Mouse (Mus musculus): ENCODE data around the gene Olfr709-ps1. TPM values are rescaled to one million over a fixed set of nuclear protein-coding genes. Genes with fewer than 3 reads are reported as not detected.

Gene Olfr709-ps1
- polyA plus RNA-seq, 1 experiment from 2014 or later = not detected

GRCm38 (mm10) chr7:106876791-106877190 lies 55.2 kb downstream of the Olfr709-ps1 start, which contains the start of gene Olfr705:
Gene Olfr705, minus strand, starts transcription at chr7:106876891.
- Histone ChIP-seq H3K27ac (ENCODE audit: low read length) (no peak within 1 kb of the TSS), H3K27me3 (ENCODE audit: control insufficient read depth, insufficient read depth, low read depth, low read length) (no peaks in the 10 kb centered on the region), H3K4me2 (ENCODE audit: low read length) (no peak within 1 kb of the TSS), H3K4me1 (ENCODE audit: control insufficient read depth, insufficient read depth, low read length) (no peaks in the 10 kb centered on the region), H3K4me3 (ENCODE audit: low read depth, low read length) (no peak within 1 kb of the TSS), H3K9ac (ENCODE audit: low read depth, low read length) (no peak within 1 kb of the TSS), H3K9me3 (replicated peaks; ENCODE audit: control insufficient read depth, low read length, poor library complexity, severe bottlenecking) (no peaks in the 10 kb centered on the region), H3K36me3 (ENCODE audit: control insufficient read depth, insufficient read depth, low read length) (no peaks in the 10 kb centered on the region)
- 70% methylated on average over 3 of the region's 3 CpGs for WGBS
- ATAC-seq = no peak

Other genes with a start within 250 kb of the Olfr709-ps1 start
- gene Olfr694, start 240.4 kb downstream of the Olfr709-ps1 start, polyA plus RNA-seq (2015; fragmentation: Nextera tagmentation; extraction: Ambion mirVana) = not detected in 2 replicates
- gene Olfr695, start 215.8 kb downstream of the Olfr709-ps1 start, polyA plus RNA-seq (2015; fragmentation: Nextera tagmentation; extraction: Ambion mirVana) = not detected in 2 replicates
- not detected in 2 replicates for gene Olfr697, start 189.8 kb downstream of the Olfr709-ps1 start, polyA plus RNA-seq (2015; fragmentation: Nextera tagmentation; extraction: Ambion mirVana)
- not detected in 2 replicates for gene Olfr698, start 176.8 kb downstream of the Olfr709-ps1 start, polyA plus RNA-seq (2015; fragmentation: Nextera tagmentation; extraction: Ambion mirVana)
- not detected in 2 replicates for gene Olfr699, start 139.0 kb downstream of the Olfr709-ps1 start, polyA plus RNA-seq (2015; fragmentation: Nextera tagmentation; extraction: Ambion mirVana)
- gene Olfr700, start 123.4 kb downstream of the Olfr709-ps1 start, polyA plus RNA-seq (2015; fragmentation: Nextera tagmentation; extraction: Ambion mirVana) = not detected in 2 replicates
- not detected in 2 replicates for gene Olfr701, start 118.1 kb downstream of the Olfr709-ps1 start, polyA plus RNA-seq (2015; fragmentation: Nextera tagmentation; extraction: Ambion mirVana)
- gene Olfr702, start 98.3 kb downstream of the Olfr709-ps1 start, polyA plus RNA-seq (2015; fragmentation: Nextera tagmentation; extraction: Ambion mirVana) = not detected in 2 replicates
- not detected in 2 replicates for gene Olfr703, start 88.9 kb downstream of the Olfr709-ps1 start, polyA plus RNA-seq (2015; fragmentation: Nextera tagmentation; extraction: Ambion mirVana)
- gene Olfr704, start 69.0 kb downstream of the Olfr709-ps1 start, polyA plus RNA-seq (2015; fragmentation: Nextera tagmentation; extraction: Ambion mirVana) = not detected in 2 replicates
- gene Olfr705, start 55.3 kb downstream of the Olfr709-ps1 start, polyA plus RNA-seq (2015; fragmentation: Nextera tagmentation; extraction: Ambion mirVana) = not detected in 2 replicates
- gene Olfr706, start 44.1 kb downstream of the Olfr709-ps1 start, polyA plus RNA-seq (2015; fragmentation: Nextera tagmentation; extraction: Ambion mirVana) = not detected in 2 replicates
- gene Olfr707, start 31.0 kb downstream of the Olfr709-ps1 start, polyA plus RNA-seq (2015; fragmentation: Nextera tagmentation; extraction: Ambion mirVana) = not detected in 2 replicates
- gene Olfr1532-ps1, start 24.2 kb downstream of the Olfr709-ps1 start, polyA plus RNA-seq (2015; fragmentation: Nextera tagmentation; extraction: Ambion mirVana) = not detected in 2 replicates
- gene Olfr710, start 16.1 kb upstream of the Olfr709-ps1 start, polyA plus RNA-seq (2015; fragmentation: Nextera tagmentation; extraction: Ambion mirVana) = not detected in 2 replicates
- gene Olfr6, start 31.7 kb upstream of the Olfr709-ps1 start, polyA plus RNA-seq (2015; fragmentation: Nextera tagmentation; extraction: Ambion mirVana) = not detected in 2 replicates
- not detected in 2 replicates for gene Olfr711, start 43.2 kb upstream of the Olfr709-ps1 start, polyA plus RNA-seq (2015; fragmentation: Nextera tagmentation; extraction: Ambion mirVana)
- not detected in 2 replicates for gene Olfr2, start 73.9 kb upstream of the Olfr709-ps1 start, polyA plus RNA-seq (2015; fragmentation: Nextera tagmentation; extraction: Ambion mirVana)
- gene Olfr713, start 99.0 kb upstream of the Olfr709-ps1 start, polyA plus RNA-seq (2015; fragmentation: Nextera tagmentation; extraction: Ambion mirVana) = not detected in 2 replicates
- gene Olfr714, start 138.8 kb upstream of the Olfr709-ps1 start, polyA plus RNA-seq (2015; fragmentation: Nextera tagmentation; extraction: Ambion mirVana) = not detected in 2 replicates
- not detected in 2 replicates for gene Olfr17, start 161.0 kb upstream of the Olfr709-ps1 start, polyA plus RNA-seq (2015; fragmentation: Nextera tagmentation; extraction: Ambion mirVana)
- gene Olfr715b, start 178.2 kb upstream of the Olfr709-ps1 start, polyA plus RNA-seq (2015; fragmentation: Nextera tagmentation; extraction: Ambion mirVana) = not detected in 2 replicates
- not detected in 2 replicates for gene Olfr715, start 198.9 kb upstream of the Olfr709-ps1 start, polyA plus RNA-seq (2015; fragmentation: Nextera tagmentation; extraction: Ambion mirVana)
- gene Olfr716, start 206.1 kb upstream of the Olfr709-ps1 start, polyA plus RNA-seq (2015; fragmentation: Nextera tagmentation; extraction: Ambion mirVana) = not detected in 2 replicates
- gene Nlrp14, start 234.8 kb upstream of the Olfr709-ps1 start, polyA plus RNA-seq (2015; fragmentation: Nextera tagmentation; extraction: Ambion mirVana) = not detected in 2 replicates